Mouse (Mus musculus): ENCODE data around the gene Tex33. TPM values are rescaled to one million over a fixed set of nuclear protein-coding genes. Genes with fewer than 3 reads are reported as not detected.

Tex33 gene
- polyA plus RNA-seq, 1 experiment, result not detected

GRCm38 (mm10) chr15:78430874-78431273, 35.2 kb upstream of the Tex33 start:
- no peak for TF ChIP-seq CTCF (IDR thresholded peaks at IDR 0.05; ENCODE audit: borderline replicate concordance, extremely low read depth, insufficient read depth, insufficient read length)
- TF ChIP-seq POLR2A (IDR thresholded peaks at IDR 0.05; ENCODE audit: borderline replicate concordance, extremely low read depth, insufficient read depth, insufficient read length, poor library complexity, severe bottlenecking), result no peak
- DNase-seq (ENCODE audit: low read depth), result no peak

GRCm38 (mm10) chr15:78429871-78430622, 34.3 kb upstream of the Tex33 start:
- no peak for DNase-seq (ENCODE audit: low read depth)
- TF ChIP-seq CTCF (IDR thresholded peaks at IDR 0.05; ENCODE audit: borderline replicate concordance, extremely low read depth, insufficient read depth, insufficient read length), result no peak
- TF ChIP-seq POLR2A (IDR thresholded peaks at IDR 0.05; ENCODE audit: borderline replicate concordance, extremely low read depth, insufficient read depth, insufficient read length, poor library complexity, severe bottlenecking), result no peak

GRCm38 (mm10) chr15:78429139-78429459, 33.4 kb upstream of the Tex33 start:
- DNase-seq (ENCODE audit: low read depth), result no peak
- TF ChIP-seq CTCF (IDR thresholded peaks at IDR 0.05; ENCODE audit: borderline replicate concordance, extremely low read depth, insufficient read depth, insufficient read length) (no peak), POLR2A (IDR thresholded peaks at IDR 0.05; ENCODE audit: borderline replicate concordance, extremely low read depth, insufficient read depth, insufficient read length, poor library complexity, severe bottlenecking) (no peak)

GRCm38 (mm10) chr15:78428391-78429138, 32.9 kb upstream of the Tex33 start, which contains the start of gene Kctd17:
Kctd17 (plus strand) TSS chr15:78428564.
- peak; percentile 85 for DNase-seq (ENCODE audit: low read depth)
- TF ChIP-seq POLR2A (IDR thresholded peaks at IDR 0.05; ENCODE audit: borderline replicate concordance, extremely low read depth, insufficient read depth, insufficient read length, poor library complexity, severe bottlenecking) (peak; percentile 85), CTCF (IDR thresholded peaks at IDR 0.05; ENCODE audit: borderline replicate concordance, extremely low read depth, insufficient read depth, insufficient read length) (no peak)

- no peak for TF ChIP-seq POLR2A (IDR thresholded peaks at IDR 0.05; ENCODE audit: borderline replicate concordance, extremely low read depth, insufficient read depth, insufficient read length, poor library complexity, severe bottlenecking)
- no peak for TF ChIP-seq CTCF (IDR thresholded peaks at IDR 0.05; ENCODE audit: borderline replicate concordance, extremely low read depth, insufficient read depth, insufficient read length)
- no peak for DNase-seq (ENCODE audit: low read depth)
Measured at GRCm38 (mm10) chr15:78425230-78425629, 29.5 kb upstream of the Tex33 start.

- no peak for DNase-seq (ENCODE audit: low read depth)
- TF ChIP-seq CTCF (IDR thresholded peaks at IDR 0.05; ENCODE audit: borderline replicate concordance, extremely low read depth, insufficient read depth, insufficient read length), result no peak
- no peak for TF ChIP-seq POLR2A (IDR thresholded peaks at IDR 0.05; ENCODE audit: borderline replicate concordance, extremely low read depth, insufficient read depth, insufficient read length, poor library complexity, severe bottlenecking)
Measured at GRCm38 (mm10) chr15:78424507-78424906, 28.8 kb upstream of the Tex33 start.

- TF ChIP-seq CTCF (IDR thresholded peaks at IDR 0.05; ENCODE audit: borderline replicate concordance, extremely low read depth, insufficient read depth, insufficient read length) (peak; percentile 98), POLR2A (IDR thresholded peaks at IDR 0.05; ENCODE audit: borderline replicate concordance, extremely low read depth, insufficient read depth, insufficient read length, poor library complexity, severe bottlenecking) (no peak)
- peak; percentile 91 for DNase-seq (ENCODE audit: low read depth)
Measured at GRCm38 (mm10) chr15:78422046-78422956, 26.6 kb upstream of the Tex33 start.

GRCm38 (mm10) chr15:78420395-78420794, 24.7 kb upstream of the Tex33 start:
- DNase-seq (ENCODE audit: low read depth), result no peak
- TF ChIP-seq CTCF (IDR thresholded peaks at IDR 0.05; ENCODE audit: borderline replicate concordance, extremely low read depth, insufficient read depth, insufficient read length), result no peak
- no peak for TF ChIP-seq POLR2A (IDR thresholded peaks at IDR 0.05; ENCODE audit: borderline replicate concordance, extremely low read depth, insufficient read depth, insufficient read length, poor library complexity, severe bottlenecking)

- no peak for DNase-seq (ENCODE audit: low read depth)
- no peak for TF ChIP-seq CTCF (IDR thresholded peaks at IDR 0.05; ENCODE audit: borderline replicate concordance, extremely low read depth, insufficient read depth, insufficient read length)
- TF ChIP-seq POLR2A (IDR thresholded peaks at IDR 0.05; ENCODE audit: borderline replicate concordance, extremely low read depth, insufficient read depth, insufficient read length, poor library complexity, severe bottlenecking), result no peak
Measured at GRCm38 (mm10) chr15:78416937-78417336, 21.2 kb upstream of the Tex33 start.

- no peak for DNase-seq (ENCODE audit: low read depth)
- TF ChIP-seq CTCF (IDR thresholded peaks at IDR 0.05; ENCODE audit: borderline replicate concordance, extremely low read depth, insufficient read depth, insufficient read length) (no peak), POLR2A (IDR thresholded peaks at IDR 0.05; ENCODE audit: borderline replicate concordance, extremely low read depth, insufficient read depth, insufficient read length, poor library complexity, severe bottlenecking) (no peak)
Measured at GRCm38 (mm10) chr15:78414157-78414556, 18.4 kb upstream of the Tex33 start.

GRCm38 (mm10) chr15:78413719-78414117, 18.0 kb upstream of the Tex33 start:
- no peak for TF ChIP-seq CTCF (IDR thresholded peaks at IDR 0.05; ENCODE audit: borderline replicate concordance, extremely low read depth, insufficient read depth, insufficient read length)
- TF ChIP-seq POLR2A (IDR thresholded peaks at IDR 0.05; ENCODE audit: borderline replicate concordance, extremely low read depth, insufficient read depth, insufficient read length, poor library complexity, severe bottlenecking), result no peak
- no peak for DNase-seq (ENCODE audit: low read depth)
